Mouse (Mus musculus) right cerebral cortex, postnatal 25 days (tissue): ENCODE measurements around the gene Klk1b4.

ENCODE experiments used
- DNase-seq: peaks from one replicate; pipeline ENCODE4 v3.0.0; 2022

Gene Klk1b4

DNA sequence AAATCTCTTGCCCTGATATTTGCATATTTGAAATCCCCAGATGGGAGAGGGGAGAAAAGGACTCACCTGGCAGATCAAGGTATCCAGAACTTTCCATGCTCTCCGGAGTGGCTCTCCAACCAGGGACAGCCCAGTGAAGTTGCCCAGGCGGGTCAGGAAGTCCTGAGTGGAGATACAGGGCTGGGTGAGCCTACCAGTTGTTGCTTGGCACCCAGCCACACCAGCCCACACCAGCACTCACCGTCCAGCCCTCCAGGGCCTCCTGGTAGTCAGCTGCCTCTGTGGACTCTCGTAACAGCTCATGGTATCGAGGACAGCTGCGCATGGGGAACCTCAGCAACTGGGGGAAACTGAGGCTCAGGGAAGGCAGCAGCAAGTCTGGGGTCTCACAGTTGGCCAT is 47.7 kb downstream of the Klk1b4 start:
- no peak for DNase-seq

GRCm38 (mm10) chr7:44257278-44257677 is 50.0 kb downstream of the Klk1b4 start, which contains the start of gene Acp4:
Acp4 (minus strand) TSS chr7:44257378.
- DNase-seq, result no peak

DNA sequence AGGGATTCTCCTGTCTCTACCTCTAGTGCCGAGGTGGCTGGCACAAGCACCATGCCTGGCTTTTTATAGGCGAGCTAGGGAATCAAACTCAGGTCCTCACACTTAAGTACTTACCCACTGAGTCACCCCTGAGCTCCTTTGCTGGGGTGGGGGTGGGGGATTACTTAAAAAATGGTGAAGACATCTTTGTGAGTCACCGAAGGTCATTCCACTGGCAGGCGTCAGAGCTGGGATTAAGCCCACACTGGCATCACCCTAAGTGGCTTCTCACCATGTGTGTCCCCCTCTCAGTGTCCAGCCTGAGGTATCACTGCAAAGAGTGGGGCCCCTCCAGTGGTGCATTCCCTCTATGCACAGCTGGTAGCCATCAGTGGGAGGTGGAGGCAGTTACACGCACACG is 53.2 kb downstream of the Klk1b4 start:
- DNase-seq, result no peak

DNA sequence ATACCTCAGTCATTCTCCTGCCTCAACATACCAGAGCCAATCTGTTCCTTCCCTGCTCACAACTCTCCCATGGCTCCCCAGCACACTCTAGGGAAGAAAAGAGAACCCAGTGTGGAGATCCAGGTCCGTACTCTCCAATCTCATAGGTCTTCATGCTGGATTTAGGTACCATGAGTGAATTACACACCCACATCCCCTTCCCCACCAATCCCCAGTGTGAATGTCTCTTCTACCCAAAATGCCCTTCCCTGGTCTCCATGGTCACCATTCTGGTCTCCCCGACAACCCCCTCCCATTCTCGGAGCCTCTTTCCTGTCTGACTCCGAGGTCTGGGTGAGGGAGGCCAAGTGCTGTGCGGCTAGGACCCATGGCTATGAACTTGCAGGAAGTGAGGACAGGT is 53.9 kb downstream of the Klk1b4 start, which contains the start of gene Gm15517:
TSS of gene Gm15517 (plus strand) at position 301 of the 400 bp plus-strand sequence.
- no peak for DNase-seq
